Mouse (Mus musculus) testis, postnatal 10 days (tissue): ENCODE results near the gene Scnm1.
A peak's percentile ranks its signal among the peaks of the same experiment; 100 is the strongest.

Source experiments
- DNase-seq: peaks from one replicate; pipeline ENCODE4 v3.0.0; 2021; ENCODE audit warnings: low spot score

Scnm1 gene

DNA sequence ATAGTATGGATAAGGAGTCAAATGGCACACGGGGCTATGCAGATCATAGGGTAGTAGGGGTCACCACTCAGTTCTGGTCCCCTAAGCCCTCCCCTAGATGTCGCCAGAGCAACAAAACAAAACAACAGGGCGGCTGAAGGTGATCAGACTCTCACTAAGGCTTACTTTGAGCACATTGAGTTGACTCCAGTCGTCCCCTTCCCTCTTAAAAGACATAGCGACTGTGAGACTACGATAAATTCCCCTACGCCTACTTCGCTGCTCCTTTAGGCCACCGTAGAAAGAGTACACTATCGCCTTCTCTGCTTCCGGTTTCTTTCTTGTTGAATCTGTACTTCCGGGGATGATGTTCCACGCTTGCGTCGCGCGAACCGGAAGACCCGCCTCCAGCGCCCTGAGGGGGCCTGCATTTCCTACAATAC is at the start of gene Scnm1, which contains the start of gene Lysmd1:
Scnm1 (minus strand) TSS at position 332 of the 422 bp plus-strand sequence.
Lysmd1 (plus strand) TSS at position 409 of the 422 bp plus-strand sequence.
- peak; percentile 85 for DNase-seq

DNA sequence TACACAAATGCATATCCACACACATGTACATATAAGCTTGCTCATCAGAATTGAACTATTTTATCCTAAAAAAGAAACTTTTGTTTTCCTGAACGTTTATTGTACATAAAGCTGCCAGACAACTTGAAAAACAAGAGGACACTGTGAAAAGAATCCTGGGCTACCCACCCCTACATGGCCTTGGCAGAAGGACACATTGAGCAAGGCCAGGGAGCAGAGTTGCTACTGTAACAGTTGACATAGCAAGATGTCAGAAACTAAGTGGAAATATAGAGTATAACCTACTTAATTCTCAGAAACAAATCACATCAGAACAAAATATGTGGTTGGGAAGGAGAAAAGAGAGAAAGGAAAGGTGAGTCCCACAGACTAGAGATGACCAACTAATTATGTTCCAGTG is 48.0 kb upstream of the Scnm1 start:
- DNase-seq: no peak

DNA sequence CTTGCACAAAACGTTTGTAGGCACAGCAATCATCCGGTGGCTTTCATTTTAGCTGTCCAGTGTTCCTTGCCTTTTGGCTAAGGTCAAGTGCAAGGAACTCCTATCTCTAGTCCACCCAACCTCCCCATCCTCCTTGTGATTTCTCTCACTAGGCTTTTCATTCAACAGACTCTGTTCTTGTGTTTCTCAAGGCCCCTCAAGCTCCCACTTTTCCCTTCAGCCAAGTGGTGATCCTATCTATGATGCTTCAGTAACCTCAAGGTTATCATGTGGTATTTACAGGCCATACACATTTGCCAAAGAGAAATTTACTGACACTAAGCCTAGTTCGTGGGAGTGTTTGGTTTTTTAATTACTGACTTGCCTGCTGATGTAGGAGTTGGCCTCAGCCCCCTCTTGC is 46.1 kb upstream of the Scnm1 start:
- DNase-seq: no peak

DNA sequence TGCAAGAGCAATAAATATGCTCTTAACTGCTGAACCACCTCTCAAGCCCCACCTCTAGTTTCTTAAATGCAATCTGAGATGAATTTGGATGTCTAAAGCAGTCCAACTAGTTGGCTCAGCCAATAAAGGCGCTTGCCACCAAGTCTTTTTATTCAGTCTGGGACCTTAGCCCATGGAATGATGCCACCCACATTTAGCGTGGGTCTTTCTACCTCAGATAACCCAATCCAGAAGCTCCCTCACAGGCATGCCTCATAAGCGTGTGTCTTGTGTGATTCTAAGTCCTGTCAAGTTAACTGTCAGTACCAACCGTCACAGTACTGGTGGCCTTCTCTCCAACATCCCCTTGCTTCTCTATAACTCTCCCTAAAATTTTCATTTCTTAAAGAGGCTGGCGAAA is 45.1 kb upstream of the Scnm1 start:
- no peak for DNase-seq

DNA sequence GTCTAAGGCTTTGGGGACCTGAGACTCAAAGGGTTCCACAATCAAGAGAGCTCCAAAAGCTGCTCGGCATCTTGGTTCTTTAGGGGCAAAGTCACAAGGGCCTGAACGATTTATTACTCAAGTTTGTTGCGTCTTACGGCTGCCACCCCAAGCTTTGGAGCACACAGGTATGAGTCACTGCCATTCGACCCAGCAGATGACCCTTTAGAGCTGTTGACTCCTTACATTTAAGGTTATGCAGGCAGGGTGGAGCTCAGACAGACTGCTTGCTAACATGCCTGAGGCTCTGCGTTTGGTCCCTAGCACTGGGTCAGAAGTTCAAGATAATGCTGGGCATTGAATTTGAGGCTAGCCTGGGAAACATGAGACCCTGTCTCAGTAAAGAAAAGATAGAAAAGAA is 43.8 kb upstream of the Scnm1 start:
- DNase-seq: peak; percentile 45

DNA sequence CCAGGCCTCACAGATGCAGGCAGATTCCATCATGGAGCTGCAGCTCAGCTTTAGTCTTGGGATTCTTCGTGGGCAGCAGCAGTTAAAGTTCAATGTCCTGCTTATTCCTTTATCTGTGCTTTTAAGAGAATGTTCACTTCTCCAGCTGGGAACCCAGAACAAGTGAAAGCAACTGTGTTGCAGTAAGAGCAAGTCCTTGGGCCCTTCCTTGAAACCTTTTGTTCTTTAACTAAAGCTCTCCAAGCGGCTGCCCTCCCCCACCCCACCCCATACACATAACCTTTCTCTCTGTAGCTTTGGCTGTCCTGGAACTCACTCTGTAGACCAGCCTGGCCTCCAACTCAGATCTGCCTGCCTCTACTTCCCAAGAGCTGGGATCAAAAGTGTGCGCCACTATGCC is 42.7 kb upstream of the Scnm1 start:
- peak; percentile 47 for DNase-seq

DNA sequence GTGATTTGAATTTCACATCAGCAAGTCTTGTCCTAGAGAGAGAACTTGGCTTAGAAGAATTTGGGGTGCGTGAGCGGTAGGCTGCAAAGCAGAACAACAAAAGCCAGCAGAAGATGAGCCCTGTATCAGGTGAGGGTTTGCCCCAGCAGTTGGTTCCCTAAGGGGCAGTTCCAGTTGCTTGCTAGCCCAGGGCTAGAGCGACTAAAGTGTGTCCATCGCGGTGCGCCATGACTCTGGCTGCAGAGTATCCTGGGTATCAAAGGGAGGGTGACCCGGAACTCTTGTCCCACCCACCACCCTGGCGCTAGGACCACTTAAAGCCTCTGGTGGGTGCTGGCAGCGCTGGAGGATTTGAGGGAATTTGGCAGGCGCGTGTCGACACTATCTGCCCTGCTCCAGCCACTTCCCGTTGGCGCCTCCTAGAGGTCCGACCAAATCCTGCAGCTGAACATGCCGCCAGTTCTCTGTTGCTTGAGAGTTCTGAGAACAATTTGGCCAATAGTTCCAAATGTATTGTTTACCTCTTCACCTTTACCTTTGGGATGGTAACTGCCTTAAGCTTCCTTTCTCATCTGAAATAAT is 40.3 kb upstream of the Scnm1 start:
- DNase-seq: peak; percentile 94

DNA sequence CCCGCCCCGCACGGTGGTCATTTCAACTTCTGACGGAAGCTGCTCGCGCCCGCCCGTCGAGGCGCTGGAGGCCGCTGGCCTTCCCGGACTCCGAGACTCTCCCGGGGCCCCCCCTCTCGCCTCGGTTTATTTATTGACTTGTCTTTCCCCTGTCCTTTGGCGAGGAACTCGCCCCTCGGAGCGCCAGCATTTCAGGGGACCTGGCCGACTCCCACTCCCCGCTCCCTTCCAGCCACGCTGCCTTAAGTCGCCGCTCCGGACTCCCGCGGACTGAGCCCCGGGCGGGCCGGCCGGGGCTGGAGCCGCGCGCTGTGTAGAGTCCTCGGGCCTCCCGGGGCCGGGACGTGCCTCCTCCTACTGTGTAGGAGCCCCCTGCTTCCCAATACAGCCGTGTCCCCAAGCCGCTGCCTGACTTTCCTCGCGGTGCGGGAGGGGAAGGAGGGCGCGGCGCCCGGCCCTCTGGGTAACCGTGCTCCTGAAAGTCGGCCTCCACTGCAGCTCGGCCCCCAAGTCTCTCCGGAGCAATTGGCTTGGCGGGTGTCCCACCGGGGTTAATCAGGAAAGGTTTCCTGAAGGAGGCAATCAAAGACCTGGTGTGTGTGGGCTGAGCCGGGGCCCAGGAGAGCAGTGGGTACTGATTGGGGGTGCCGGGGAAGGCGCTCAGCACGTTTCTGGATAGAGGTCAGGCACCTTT is 39.6 kb upstream of the Scnm1 start:
- peak; percentile 81 for DNase-seq

DNA sequence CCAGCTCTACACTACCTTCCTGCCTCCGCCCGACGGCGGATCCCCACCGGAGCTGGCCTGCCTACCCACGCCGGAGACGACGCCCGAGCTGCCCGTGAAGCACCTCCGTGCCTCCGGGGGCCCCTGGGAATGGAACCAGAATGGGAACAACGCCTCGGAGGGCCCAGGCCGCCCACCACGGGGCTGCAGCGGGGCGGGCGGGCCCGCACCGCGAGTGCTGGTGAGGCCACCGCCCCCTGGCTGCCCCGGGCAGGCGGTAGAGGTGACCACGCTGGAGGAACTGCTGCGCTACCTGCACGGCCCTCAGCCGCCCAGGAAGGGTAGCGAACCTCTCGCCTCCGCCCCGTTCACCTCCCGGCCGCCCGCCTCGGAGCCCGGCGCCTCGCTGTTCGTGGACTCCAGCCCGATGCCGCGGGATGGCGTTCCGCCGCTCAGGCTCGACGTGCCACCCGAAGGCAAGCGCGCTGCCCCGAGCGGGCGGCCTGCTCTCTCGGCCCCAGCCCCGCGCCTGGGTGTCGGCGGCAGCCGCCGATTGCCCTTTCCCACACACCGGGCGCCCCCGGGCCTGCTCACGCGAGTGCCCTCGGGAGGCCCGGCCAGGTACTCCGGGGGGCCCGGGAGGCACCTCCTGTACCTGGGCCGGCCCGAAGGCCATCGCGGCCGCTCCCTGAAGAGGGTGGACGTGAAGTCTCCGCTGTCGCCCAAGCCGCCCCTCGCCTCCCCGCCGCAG is 38.9 kb upstream of the Scnm1 start:
- DNase-seq: peak; percentile 68

DNA sequence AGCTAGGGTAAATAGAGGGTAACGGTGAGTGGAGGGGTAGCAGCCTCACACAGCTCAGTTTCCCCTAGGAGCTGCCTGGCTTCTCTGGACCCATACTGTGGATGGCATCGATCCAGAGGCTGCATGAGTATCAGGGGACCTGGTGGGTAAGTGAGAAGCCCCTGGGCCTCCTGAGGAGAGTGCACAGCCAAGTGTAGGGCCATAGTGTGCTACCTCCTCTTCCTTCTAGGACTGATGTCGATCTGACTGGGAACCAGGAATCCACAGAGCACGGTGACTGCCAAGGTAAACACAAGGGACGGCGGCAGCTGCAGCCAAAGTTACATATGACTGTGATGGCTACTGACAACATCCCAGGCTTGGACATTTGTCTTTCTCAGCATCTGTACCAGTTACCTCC is 37.3 kb upstream of the Scnm1 start:
- no peak for DNase-seq

DNA sequence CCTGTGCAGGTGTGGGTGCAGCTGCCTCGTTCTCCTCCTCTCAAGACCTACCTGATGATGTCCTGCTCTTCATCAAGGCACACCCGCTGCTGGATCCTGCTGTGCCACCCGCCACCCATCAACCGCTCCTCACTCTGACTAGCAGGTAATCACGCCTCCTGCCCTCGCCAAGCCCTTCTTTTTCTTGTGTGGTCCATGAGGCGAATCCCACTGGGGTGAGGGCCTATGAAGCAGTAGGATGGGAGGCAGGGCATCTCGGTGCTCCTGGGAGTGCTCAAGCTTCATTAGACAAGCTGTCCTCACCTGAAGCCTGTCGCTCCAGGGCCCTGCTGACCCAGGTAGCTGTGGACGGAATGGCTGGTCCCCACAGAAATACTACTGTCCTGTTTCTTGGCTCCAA is 36.2 kb upstream of the Scnm1 start:
- DNase-seq: no peak

DNA sequence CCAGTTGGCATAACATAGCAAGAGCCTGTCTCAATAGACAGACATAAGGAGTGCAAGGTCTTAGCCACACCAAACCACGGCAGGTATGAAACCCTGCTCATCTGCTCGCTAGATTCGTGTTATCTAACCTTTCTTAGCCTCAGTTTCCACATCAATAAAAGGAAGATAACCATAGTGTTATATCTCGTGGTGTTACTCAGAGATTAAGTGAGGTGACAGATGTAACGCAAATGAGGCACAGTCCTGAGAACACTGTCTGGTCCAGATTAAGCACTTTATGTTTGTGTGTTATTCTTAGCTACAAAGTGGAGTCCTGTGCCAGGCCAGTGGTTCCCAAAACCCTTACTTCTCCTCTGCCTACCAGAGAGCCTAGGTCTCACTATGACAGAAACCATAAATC is 31.0 kb upstream of the Scnm1 start:
- DNase-seq: no peak

DNA sequence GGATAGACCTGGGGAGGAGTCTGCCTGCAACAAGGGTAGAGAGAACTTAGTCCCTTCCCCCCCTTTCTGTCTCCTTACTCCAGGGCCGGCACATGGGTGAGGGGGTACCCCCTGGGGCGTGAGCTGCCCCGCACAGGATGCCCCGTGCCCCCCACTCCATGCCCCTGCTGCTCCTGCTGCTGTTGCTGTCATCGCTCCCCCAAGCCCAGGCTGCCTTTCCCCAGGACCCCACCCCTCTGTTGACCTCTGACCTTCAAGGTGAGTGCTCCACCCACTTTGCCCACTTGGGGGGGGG is 30.4 kb upstream of the Scnm1 start:
- no peak for DNase-seq

DNA sequence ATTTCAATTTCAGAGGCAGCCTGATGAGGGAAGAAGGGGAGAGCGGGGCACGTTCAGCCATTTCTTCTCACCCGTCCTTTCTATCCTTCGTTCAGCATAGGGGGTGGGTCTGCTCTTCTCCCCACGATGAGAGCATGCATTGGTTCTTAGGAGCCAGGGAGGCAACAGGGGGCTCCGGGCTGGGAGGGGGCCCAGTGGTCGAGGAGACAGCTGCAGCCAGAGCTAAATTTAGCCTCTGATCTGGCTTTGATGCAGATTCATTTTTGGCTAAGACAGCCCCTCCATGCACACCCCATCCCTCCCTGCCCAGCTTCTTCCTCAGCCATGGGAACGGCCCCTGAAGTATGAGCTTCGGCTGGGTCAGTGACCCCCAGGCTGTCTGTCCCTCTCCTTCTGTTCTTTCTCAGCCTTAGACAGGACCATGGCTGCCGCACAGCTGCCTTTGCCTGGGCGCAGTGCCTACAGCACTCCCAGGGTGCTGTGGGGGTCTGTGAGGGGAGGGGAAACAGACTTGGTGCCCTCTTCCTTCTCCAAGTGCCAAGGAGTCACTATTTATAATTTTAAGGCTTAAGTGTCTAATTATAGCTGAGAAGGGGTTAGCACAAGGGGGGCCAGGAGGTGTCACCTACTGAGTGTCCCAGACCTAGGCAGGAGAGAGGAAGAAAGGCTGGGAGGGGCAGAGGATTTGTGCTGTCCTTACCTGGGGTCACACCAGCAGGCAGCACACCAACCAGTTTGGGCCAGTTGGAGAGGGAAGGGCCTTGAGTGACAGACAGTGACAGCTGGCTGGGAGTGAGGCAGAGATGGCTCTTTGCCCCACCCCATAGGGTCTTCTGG is 29.8 kb upstream of the Scnm1 start:
- DNase-seq: no peak

DNA sequence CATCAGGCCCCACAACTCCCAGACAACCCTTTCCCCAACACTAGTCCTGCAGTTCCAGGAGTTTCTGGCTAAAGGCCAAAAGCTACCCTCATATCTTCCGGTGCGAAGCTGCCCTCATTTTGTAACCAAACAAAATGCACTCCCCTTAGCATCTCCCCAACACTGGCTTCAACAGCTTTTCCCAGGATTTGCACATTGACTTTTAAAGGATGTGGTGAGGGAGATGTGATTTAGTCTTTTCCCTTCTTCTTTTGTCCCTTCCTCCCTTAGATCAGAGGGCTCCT is 28.5 kb upstream of the Scnm1 start:
- DNase-seq: no peak

DNA sequence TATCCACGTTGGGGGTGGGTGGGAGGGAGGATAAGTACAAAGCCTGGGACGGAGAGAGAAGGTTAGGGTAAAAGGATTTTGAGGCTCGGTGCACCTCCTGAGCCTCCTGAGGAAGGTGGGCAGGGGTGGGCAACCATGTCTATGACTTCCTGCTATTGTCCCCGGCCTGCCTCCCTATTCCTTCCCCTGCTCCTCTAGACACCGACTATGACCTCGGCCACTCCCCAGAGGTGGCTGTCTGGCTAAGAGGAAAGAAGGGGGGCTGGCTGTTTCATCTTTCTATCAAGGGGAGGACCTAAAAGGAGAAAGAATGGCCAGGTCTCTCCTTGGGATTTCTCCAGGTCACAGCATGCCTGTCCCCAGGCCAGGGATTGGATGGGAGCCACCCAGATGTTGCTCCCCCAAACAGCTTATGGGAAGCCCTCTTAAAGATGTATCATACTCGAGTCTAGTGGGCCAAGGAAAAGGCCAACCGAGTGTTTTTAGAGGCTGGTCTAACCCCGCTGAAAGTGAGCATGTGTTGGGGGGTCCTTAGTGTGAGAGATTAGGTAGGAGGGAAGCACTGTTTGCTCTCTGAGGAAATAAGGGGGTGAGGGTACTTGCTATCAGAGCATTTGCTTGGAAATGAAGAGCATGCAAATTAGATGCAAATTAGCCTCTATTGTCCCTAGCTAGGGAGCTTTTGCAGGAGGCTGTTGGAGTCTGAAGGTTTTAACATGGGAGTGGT is 28.0 kb upstream of the Scnm1 start:
- DNase-seq: peak; percentile 44

DNA sequence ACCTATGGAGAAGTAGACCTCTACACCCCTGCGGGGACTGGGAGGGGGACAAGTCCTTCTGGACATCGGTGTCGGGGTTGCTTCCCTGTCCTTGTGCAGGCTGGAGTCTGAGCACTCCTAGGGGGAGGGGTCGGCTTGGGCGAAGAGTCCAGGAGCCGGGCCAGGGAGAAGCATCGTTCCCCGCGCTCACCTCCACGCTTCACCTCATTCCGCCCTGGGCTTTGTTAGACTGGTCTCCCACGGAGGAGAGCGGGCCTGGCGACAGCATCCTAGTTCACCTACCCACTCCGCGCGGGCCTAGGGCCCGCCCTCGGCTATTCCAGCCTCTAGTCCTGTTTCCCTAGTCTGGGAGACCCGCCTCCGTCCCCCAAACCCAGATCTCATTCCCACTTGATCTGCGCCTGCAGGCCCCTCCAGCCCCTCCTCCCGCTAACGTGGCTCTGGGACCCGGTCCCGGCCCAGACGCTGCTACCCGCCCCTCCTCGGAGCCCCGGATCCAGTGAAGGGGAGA is 27.3 kb upstream of the Scnm1 start:
- peak; percentile 70 for DNase-seq

DNA sequence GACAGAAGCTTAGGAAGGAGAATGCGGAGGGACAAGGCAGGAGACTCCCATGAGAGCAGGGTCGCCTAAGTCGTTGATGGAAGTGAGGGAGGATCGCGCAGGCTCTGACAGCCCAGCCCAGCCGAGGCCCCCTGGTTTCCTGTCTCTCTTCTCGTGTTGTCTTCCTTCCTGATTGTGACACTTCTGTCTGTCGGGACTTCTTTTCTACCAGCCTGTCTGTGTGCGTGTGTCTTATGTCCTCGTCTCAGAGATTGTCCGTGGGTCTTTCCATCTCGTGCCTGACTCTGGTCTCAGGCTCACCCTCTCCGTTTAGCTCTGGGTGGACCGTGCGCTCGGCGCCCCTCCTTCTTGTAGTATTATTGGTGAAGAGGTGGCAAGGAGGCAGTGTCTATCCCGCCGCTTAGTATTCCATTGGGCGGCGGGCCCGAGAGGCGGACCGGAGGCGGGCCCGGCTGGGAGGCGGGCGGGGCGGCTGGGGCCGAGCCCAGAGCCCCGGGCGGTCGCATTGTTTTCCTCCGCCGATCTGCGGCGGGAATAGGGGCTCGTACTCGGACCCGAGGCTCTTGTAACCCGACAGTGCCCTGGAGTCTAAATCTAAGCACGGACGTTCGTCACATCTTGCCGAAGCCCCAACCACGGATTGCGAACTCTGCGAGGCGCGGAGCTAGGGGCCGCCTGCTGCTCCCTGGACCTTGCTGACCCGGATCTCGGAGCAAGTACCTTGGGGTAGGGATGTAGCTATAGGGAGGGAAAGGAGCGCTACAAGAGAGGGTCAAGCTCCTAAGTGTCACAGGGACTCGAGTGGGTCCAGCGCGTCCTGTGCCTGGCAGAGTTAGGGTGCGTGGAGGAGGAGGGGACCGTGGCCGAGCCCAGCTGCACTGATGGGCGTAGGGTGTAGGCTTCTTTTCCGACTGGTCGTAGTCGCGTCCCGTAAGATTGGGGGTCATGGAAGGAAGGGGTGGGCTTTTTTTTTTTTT is 26.5 kb upstream of the Scnm1 start, which contains the start of gene Sema6c:
Sema6c (plus strand) TSS at position 471 of the 977 bp plus-strand sequence.
- DNase-seq: peak; percentile 94

DNA sequence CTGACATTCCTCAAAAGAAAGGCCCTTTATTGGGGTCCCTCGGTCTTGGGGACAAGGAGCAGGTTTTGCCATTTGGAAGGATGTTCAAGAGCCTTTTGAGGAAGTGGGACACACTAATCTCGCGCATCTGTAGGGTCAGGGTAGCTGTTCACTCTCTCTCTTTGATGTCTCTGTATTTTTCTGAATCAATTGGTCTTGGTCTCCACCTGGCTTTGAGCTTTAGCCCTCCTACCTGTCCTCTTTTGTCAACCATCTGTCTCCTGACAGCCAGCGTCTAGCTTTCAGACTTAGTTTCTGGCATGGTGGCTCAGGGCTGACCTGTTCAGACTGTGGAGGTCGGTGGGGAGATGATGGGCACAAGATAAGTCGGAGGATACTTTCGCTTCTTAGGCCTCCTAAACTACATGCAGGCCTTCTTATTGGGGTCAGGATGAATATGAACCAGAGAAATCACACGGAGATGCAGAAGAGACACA is 25.7 kb upstream of the Scnm1 start:
- DNase-seq: no peak

DNA sequence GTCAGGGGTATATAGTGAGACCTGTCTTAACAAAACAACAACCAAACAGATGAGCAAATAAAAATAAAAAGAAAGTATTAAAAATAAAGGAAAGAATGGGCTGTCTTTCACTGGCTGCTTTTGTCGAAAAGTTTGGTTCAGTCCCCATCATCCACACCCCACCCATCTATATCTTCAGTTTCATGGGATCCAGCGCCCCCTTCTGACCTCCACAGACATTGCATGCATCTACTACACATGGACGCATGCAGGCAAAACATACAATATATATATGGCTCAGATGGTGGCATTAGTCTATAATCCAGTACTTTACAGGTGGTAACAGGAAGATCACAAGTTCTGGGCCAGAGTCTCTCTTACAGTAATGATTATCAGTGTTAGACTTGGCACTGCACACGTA is 20.1 kb upstream of the Scnm1 start:
- peak; percentile 66 for DNase-seq
